Comparison of ENCODE assay signal across 7 mouse cellular contexts in genomic region chr16:33379944-33380881, GRCm38 (mm10). TPM values are rescaled to one million over a fixed set of nuclear protein-coding genes. Genes with fewer than 3 reads are reported as not detected.
DNase-seq lines count a peak whose midpoint lies in the region; ATAC-seq lines count a peak whose summit lies in the region.
"Not testable (repeated sequence)": the region's sequence is repeated elsewhere in the genome, so short reads cannot be mapped to it uniquely, and the experiment has no call there.

Zfp148 (plus strand) TSS chr16:33380836.

- DNase-seq in adrenal gland, adult (ENCODE audit: inconsistent age in 2 of 2, low spot score in 1 of 2), result peak; percentile 92 to 97
- peak; percentile 91 for DNase-seq in embryo, embryonic 10.5 days (ENCODE audit: low spot score)
- DNase-seq in gastrocnemius, postnatal 14 days, result peak; percentile 93
- peak; percentile 93 to 94 for DNase-seq in left cerebral cortex, postnatal 14 days (ENCODE audit: low spot score in 2 of 2)
- DNase-seq in mesoderm, embryonic 11.5 days (ENCODE audit: low read depth, low spot score), result peak; percentile 96
- peak; percentile 83 for DNase-seq in right cerebral cortex, postnatal 36 days (ENCODE audit: low spot score in 2 of 2)

- peak; percentile 86 for ATAC-seq in inflammation-experienced regulatory T-cells, adult 6 months

- intact Hi-C loops in gastrocnemius, postnatal 14 days (cut with DNase I; ENCODE audit: low total_unique reads), result not testable (repeated sequence)
- intact Hi-C loops in left cerebral cortex, postnatal 14 days (cut with DNase I), result loop anchor here (2.0 to 10.0 kb wide), 2 partner anchors 43 to 75 kb away; no protein-coding TSS in a partner anchor

RNA-seq across cellular contexts. Expression of gene Zfp148, which starts in this region (rescaled TPM):
- total RNA-seq in gastrocnemius, postnatal 14 days (2021), result 10 to 100 TPM; 19.5 to 21.1 TPM
- polyA plus RNA-seq in inflammation-experienced regulatory T-cells, adult 6 months (2017; shearing (Covaris generic)), result 10 to 100 TPM; 45.9 to 50.1 (median 46.0) TPM
- 100 to 1,000 TPM; 101 to 109 TPM for total RNA-seq in left cerebral cortex, postnatal 14 days (2021)

Comparison
In these comparisons a context has a peak if more than half of its experiments do, and no peak if none do; other contexts are left out.
1. Peak in every context shown above with its lines: DNase-seq and ATAC-seq.
2. RNA of gene Zfp148 (total RNA-seq): 101 to 109 TPM in left cerebral cortex, postnatal 14 days; 19.5 to 21.1 TPM in gastrocnemius, postnatal 14 days; every median in the first group is over 4 times any median in the second.